Mouse (Mus musculus) olfactory bulb, adult 2 months (tissue): ENCODE data around the gene Crispld2.

Experiments used
- CTCF ChIP-seq: fragments of 200-500 bp; IDR thresholded peaks from 2 replicates; pipeline ENCODE4 v1.5.1; 2012; ENCODE audit warnings: low read depth, mild to moderate bottlenecking, low read length, moderate library complexity; ENCODE audit not compliant: insufficient read depth
- POLR2A ChIP-seq: fragments of 200-500 bp; IDR thresholded peaks from 2 replicates; pipeline ENCODE4 v1.6.1; 2012; ENCODE audit warnings: mild to moderate bottlenecking, low read depth, low read length, moderate library complexity; ENCODE audit not compliant: insufficient read depth

DNA sequence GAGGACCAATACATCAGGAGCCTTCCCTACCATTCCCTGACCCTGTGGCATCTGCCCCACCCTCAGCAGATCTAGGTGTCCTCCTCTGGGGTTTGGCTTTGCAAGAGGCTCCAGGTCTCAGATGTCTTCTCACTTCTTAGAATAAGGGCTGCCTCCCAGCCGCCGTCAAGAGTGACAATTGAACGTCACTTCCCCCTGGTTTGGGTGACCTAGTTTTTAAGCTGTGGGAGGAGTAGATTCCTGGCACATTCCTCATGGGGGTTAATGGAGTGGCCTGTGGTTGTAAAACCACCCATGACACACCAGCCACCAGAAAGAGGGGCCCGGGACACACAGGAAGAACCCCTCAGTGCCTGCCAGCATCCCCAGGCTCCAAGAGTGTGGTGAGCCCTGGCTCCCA lies 58.8 kb downstream of the Crispld2 start:
- no peak for TF ChIP-seq POLR2A
- no peak for TF ChIP-seq CTCF
